Mouse (Mus musculus) thymus, adult 2 months (tissue): ENCODE results near the gene Dnal4.

Experiments used
- CTCF ChIP-seq: fragments of 200-500 bp; IDR thresholded peaks from 2 replicates; pipeline ENCODE4 v1.5.1; 2012; ENCODE audit warnings: mild to moderate bottlenecking, control low read depth, low read length, moderate library complexity, borderline replicate concordance; ENCODE audit not compliant: control insufficient read depth, poor library complexity, insufficient read depth; ENCODE audit errors: extremely low read depth
- POLR2A ChIP-seq: fragments of 200-500 bp; IDR thresholded peaks from 2 replicates; pipeline ENCODE4 v1.6.1; 2012; ENCODE audit warnings: mild to moderate bottlenecking, low read length, control low read depth, moderate library complexity; ENCODE audit not compliant: control insufficient read depth, poor library complexity, insufficient read depth; ENCODE audit errors: extremely low read depth

DNA sequence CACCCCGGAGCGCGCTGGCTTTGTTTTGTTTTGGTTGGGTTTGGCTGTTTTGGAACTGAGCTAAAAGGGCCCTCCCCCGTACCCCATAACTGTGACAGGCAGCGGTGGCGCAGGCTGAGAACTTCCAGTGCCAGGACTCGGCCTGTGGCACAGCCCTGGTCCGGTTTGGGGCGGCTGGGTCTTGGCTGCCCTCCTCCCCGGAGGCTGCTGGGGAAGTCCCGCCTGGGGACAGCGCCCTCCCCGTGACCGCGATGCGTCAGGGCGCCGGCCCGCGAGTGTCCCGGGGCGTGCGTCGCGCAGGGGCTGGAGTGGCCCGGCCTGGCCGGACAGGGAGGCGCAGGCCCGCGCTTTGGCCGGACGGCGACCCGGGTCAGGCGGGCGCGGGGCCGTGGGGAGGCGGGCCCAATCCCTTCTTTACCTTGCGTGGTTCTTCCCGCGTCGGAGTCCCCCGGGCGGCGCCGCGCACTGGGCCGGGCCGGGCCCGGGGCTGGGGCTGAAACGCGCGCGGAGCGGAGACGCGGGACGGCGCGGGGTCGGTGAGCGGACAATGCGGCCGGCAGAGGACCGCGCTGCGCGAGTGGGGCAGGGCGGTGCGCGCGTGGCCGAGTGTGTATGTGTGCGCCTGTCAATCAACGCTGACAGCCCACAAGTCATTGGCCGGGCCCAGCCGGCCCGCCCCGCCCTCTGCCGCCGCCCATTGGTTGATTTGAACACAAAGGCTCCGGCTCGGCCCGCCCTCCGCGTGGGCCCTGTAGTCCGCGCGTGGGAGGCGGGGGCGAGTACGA lies 35.5 kb downstream of the Dnal4 start, which contains the start of gene Sun2:
- TF ChIP-seq POLR2A (peak; percentile 73), CTCF (0 out of 2 replicates have a peak, but pooled peaks have one; percentile 30)
